Mouse (Mus musculus) C2C12 (cell line): ENCODE data around the gene Ptpro.

ENCODE experiments used
- CEBPB ChIP-seq: IDR thresholded peaks from one replicate; pipeline ENCODE4 v1.6.1; 2011; ENCODE audit warnings: low read depth, mild to moderate bottlenecking, control low read depth, moderate library complexity
- CTCF ChIP-seq: IDR thresholded peaks from one replicate; pipeline ENCODE4 v1.5.1; 2011; ENCODE audit not compliant: control insufficient read depth, insufficient read depth, insufficient read length
- FOSL1 ChIP-seq: IDR thresholded peaks from one replicate; pipeline ENCODE4 v1.8.0; 2011; ENCODE audit warnings: mild to moderate bottlenecking, low read length; ENCODE audit not compliant: poor library complexity, insufficient read depth, severe bottlenecking
- MAX ChIP-seq: IDR thresholded peaks from one replicate; pipeline ENCODE4 v1.6.1; 2011; ENCODE audit warnings: mild to moderate bottlenecking, control low read depth
- MYOD1 ChIP-seq: IDR thresholded peaks from one replicate; pipeline ENCODE4 v1.6.1; 2011; ENCODE audit warnings: low read depth; ENCODE audit not compliant: control insufficient read depth, insufficient read length
- USF1 ChIP-seq: IDR thresholded peaks from one replicate; pipeline ENCODE4 v1.6.1; 2011; ENCODE audit warnings: low read depth, mild to moderate bottlenecking, control low read depth, moderate library complexity

DNA sequence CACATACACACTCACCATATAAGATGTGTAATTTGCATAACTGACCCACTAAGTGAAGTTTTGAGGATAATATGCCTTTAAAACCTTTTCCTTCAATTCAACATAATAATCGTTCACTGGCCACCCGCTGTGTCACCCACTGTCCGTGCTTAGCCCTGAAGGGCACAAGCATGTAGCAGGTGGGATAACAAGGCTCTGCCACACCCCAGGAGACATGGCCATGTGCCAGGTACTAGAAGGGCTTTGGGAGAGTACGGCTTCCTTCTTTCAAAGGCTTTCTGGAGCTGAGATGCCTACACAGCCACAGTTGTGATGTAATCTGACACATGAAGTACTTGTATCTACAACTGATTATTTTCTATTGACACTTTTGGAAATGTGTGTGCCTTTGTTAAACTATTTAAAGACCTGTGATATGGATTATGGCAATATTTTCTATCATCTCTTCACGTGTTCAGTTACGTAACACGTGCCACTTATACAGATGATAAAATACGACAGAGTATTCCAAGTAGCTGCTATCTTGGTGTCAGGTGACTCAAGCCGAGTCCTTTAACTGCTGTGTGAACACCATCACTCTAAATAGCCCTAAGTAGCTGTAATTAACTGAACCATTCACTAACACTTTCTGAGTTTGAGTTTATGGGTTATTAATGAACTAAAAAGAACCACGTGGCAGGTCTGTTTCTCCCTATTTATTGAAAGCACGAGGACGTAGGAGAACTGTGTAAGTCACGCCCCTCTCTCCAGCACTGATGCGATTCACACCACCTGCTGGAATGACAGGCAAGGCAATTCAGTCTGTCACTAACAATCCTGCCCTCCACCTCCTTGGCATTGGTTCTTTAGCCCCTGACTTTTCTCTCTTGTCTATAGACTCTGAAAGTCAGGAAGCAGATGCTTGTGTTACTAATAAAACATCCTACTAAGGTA lies 173.6 kb downstream of the Ptpro start:
- TF ChIP-seq MAX (no peak), CTCF (no peak), CEBPB (no peak), MYOD1 (no peak), FOSL1 (no peak), USF1 (no peak)
